Comparison of ENCODE assay signal across 31 mouse cellular contexts in the genomic region with DNA sequence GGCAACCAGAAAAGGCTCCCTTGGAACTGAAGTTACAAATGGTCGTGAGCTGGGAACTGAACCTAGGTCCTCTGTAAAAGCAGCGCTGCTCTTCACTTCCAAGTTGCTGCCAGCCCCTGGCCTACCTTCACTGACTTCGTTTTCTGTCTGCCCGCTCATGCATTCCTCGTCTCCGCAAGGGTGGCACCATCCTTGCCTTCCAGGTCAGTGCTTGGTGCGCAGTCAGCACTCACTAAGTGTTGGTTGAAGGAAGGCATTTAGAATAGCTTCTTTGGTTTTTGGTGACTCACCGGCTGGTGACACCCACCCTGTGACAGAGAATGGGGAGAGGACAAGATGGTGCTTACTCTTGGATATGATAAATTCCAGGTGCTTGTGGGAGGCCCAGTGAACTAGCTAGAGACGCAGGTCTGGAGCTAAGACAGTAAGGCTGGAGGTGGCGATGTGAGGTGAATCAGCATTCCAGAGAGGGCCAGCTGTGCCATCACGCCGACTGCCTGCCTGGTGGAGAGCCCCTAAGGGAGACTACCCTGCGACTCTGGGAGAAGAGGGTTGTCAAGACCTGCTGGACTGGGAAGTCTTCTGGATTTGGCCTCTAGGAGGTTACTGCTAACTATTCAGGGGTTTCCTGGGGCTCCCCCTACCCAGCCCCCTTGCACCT. TPM values are rescaled to one million over a fixed set of nuclear protein-coding genes. Genes with fewer than 3 reads are reported as not detected.
DNase-seq lines count a peak whose midpoint lies in the region; ATAC-seq and TF ChIP-seq lines count a peak whose summit lies in the region.
"Had no signal": no experiment of that assay in that cellular context is flagged by ENCODE, and none has a peak within 500 bp of the region (broad histone marks: within the 10 kb centered on the region; RNA-seq: fewer than 3 reads in every experiment).

No protein-coding gene starts in this region.

- H3K4me2 ChIP-seq in stomach, postnatal 0 days (replicated peaks; ENCODE audit: low read depth): no peak overlapping the region
- H3K4me2 ChIP-seq: embryonic facial prominence, embryonic 12.5 days; forebrain, embryonic 15.5 days; heart, embryonic 15.5 days; kidney, embryonic 15.5 days; midbrain, embryonic 12.5 days; neural tube, embryonic 15.5 days had no signal

- H3K4me3 ChIP-seq in stomach, postnatal 0 days (ENCODE audit: low read depth, low read length): no peak overlapping the region
- H3K4me3 ChIP-seq: embryonic facial prominence, embryonic 12.5 days; forebrain, embryonic 15.5 days; heart, embryonic 15.5 days; kidney, embryonic 15.5 days; left cerebral cortex, adult 2 months; midbrain, embryonic 12.5 days; neural tube, embryonic 15.5 days had no signal

- H3K9me3 ChIP-seq in stomach, postnatal 0 days (ENCODE audit: control insufficient read depth, low read length): no peaks in the 10 kb centered on the region
- H3K9me3 ChIP-seq: embryonic facial prominence, embryonic 12.5 days; forebrain, embryonic 15.5 days; heart, embryonic 10.5 days; heart, embryonic 15.5 days; kidney, embryonic 15.5 days; midbrain, embryonic 12.5 days; neural tube, embryonic 15.5 days had no signal

- no peaks in the 10 kb centered on the region for H3K36me3 ChIP-seq in stomach, postnatal 0 days (ENCODE audit: control insufficient read depth, insufficient read depth, low read length)
- H3K36me3 ChIP-seq: forebrain, embryonic 15.5 days; heart, embryonic 15.5 days; neural tube, embryonic 15.5 days had no signal

- no peak for ATAC-seq in stomach, postnatal 0 days (ENCODE audit: low FRiP score, low TSS enrichment)
- ATAC-seq: forebrain, embryonic 15.5 days; hindbrain, embryonic 16.5 days had no signal

- H3K4me1 ChIP-seq in stomach, postnatal 0 days (replicated peaks; ENCODE audit: control insufficient read depth, insufficient read depth): peaks cover 4% of the 10 kb centered on the region; the same call in 1 of the 2 replicates

- TF ChIP-seq CTCF in stomach, postnatal 0 days (IDR thresholded peaks at IDR 0.05; ENCODE audit: low read depth): no peak

- H3K27me3 ChIP-seq in stomach, postnatal 0 days (ENCODE audit: control insufficient read depth, insufficient read depth, low read length): no peaks in the 10 kb centered on the region
- H3K27me3 ChIP-seq: CH12.LX; embryonic facial prominence, embryonic 12.5 days; forebrain, embryonic 15.5 days; heart, embryonic 15.5 days; kidney, embryonic 15.5 days; midbrain, embryonic 12.5 days; neural tube, embryonic 15.5 days had no signal

- peak; percentile 4 for DNase-seq in adrenal gland, postnatal 14 days
- DNase-seq in adrenal gland, postnatal 36 days: no peak
- peak; percentile 26 to 59 for DNase-seq in left cerebral cortex, adult 18-20 months (ENCODE audit: low spot score in 2 of 2)
- no peak for DNase-seq in left cerebral cortex, adult 11 months (ENCODE audit: low spot score)
- peak; percentile 63 for DNase-seq in right cerebral cortex, adult 18-20 months
- DNase-seq in right cerebral cortex, postnatal 14 days: no peak
- DNase-seq in stomach, postnatal 0 days (ENCODE audit: low spot score): no peak
- no peak for DNase-seq in urinary bladder, adult 2 months (ENCODE audit: low spot score)
- DNase-seq: adrenal gland, adult 8-10 months; embryo, embryonic 11 days; gastrocnemius, postnatal 10 days; kidney, adult 18-20 months; kidney, postnatal 25 days; left cerebral cortex, postnatal 4 days; liver; lung, adult 2 months; lung, postnatal 14 days; spleen, adult 18-20 months; thymus, adult 2 months; thymus, postnatal 36 days had no signal

- H3K9ac ChIP-seq in stomach, postnatal 0 days (ENCODE audit: low read length): no peak overlapping the region
- H3K9ac ChIP-seq: embryonic facial prominence, embryonic 12.5 days; forebrain, embryonic 15.5 days; heart, embryonic 15.5 days; kidney, embryonic 15.5 days; liver, embryonic 14.5 days; midbrain, embryonic 12.5 days had no signal

- TF ChIP-seq EP300 in stomach, postnatal 0 days (optimal IDR thresholded peaks at IDR 0.05): no peak

- peak overlapping the region; percentile 40; the same call in 1 of the 2 replicates for H3K27ac ChIP-seq in stomach, postnatal 0 days (replicated peaks)
- H3K27ac ChIP-seq: embryonic facial prominence, embryonic 12.5 days; forebrain, embryonic 15.5 days; heart, embryonic 15.5 days; kidney, embryonic 15.5 days; left cerebral cortex, adult 2 months; liver, embryonic 14.5 days; midbrain, embryonic 12.5 days; neural tube, embryonic 15.5 days had no signal

- WGBS in stomach, postnatal 0 days: 89% methylated on average over 13 of the region's 13 CpGs

RNA-seq across cellular contexts. Expression of gene Klc1, which starts 4.1 kb away (rescaled TPM):
- total RNA-seq in adrenal gland, postnatal 14 days (2021): 99.9 and 115 TPM in 2 replicates
- 100 to 1,000 TPM in 1 of 2 experiments, 10 to 100 TPM in 1; 94.0 to 130 TPM for total RNA-seq in adrenal gland, postnatal 36 days (2021)
- 100 to 1,000 TPM; 794 to 814 TPM for total RNA-seq in left cerebral cortex, adult 18-20 months (2021)
- 55.7 and 56.7 TPM in 2 replicates for polyA plus RNA-seq in stomach, postnatal 0 days (2015; fragmentation: Nextera tagmentation; extraction: Ambion mirVana)
- polyA plus RNA-seq in urinary bladder, adult 2 months (2012; rRNA removed): 96.5 and 122 TPM in 2 replicates

RNA-seq across cellular contexts. Expression of gene Apopt1, which starts 49.7 kb away (rescaled TPM):
- 72.5 and 73.3 TPM in 2 replicates for total RNA-seq in adrenal gland, postnatal 14 days (2021)
- total RNA-seq in adrenal gland, postnatal 36 days (2021): 10 to 100 TPM; 58.8 to 76.2 TPM
- 10 to 100 TPM; 36.6 to 39.1 TPM for total RNA-seq in left cerebral cortex, adult 18-20 months (2021)
- 41.8 and 42.8 TPM in 2 replicates for polyA plus RNA-seq in stomach, postnatal 0 days (2015; fragmentation: Nextera tagmentation; extraction: Ambion mirVana)
- polyA plus RNA-seq in urinary bladder, adult 2 months (2012; rRNA removed): 47.1 and 50.6 TPM in 2 replicates

RNA-seq across cellular contexts. Expression of gene Bag5, which starts 49.7 kb away (rescaled TPM):
- total RNA-seq in adrenal gland, postnatal 14 days (2021): 32.5 and 34.6 TPM in 2 replicates
- 10 to 100 TPM; 37.2 to 39.8 TPM for total RNA-seq in adrenal gland, postnatal 36 days (2021)
- 10 to 100 TPM; 61.7 to 62.1 TPM for total RNA-seq in left cerebral cortex, adult 18-20 months (2021)
- polyA plus RNA-seq in stomach, postnatal 0 days (2015; fragmentation: Nextera tagmentation; extraction: Ambion mirVana): 34.9 and 36.9 TPM in 2 replicates
- polyA plus RNA-seq in urinary bladder, adult 2 months (2012; rRNA removed): 30.4 and 32.8 TPM in 2 replicates

RNA-seq across cellular contexts. Expression of gene Xrcc3, which starts 50.9 kb away (rescaled TPM):
- 18.6 and 20.8 TPM in 2 replicates for total RNA-seq in adrenal gland, postnatal 14 days (2021)
- 10 to 100 TPM; 14.9 to 18.6 TPM for total RNA-seq in adrenal gland, postnatal 36 days (2021)
- total RNA-seq in left cerebral cortex, adult 18-20 months (2021): 1 to 10 TPM; 3.6 to 4.9 TPM
- 1.8 and 3.2 TPM in 2 replicates for polyA plus RNA-seq in stomach, postnatal 0 days (2015; fragmentation: Nextera tagmentation; extraction: Ambion mirVana)
- polyA plus RNA-seq in urinary bladder, adult 2 months (2012; rRNA removed): 3.3 and 3.5 TPM in 2 replicates

RNA-seq across cellular contexts. Expression of gene Zfyve21, which starts 51.2 kb away (rescaled TPM):
- total RNA-seq in adrenal gland, postnatal 14 days (2021): 91.0 and 96.9 TPM in 2 replicates
- 100 to 1,000 TPM in 1 of 2 experiments, 10 to 100 TPM in 1; 96.9 to 101 TPM for total RNA-seq in adrenal gland, postnatal 36 days (2021)
- total RNA-seq in left cerebral cortex, adult 18-20 months (2021): 10 to 100 TPM; 20.7 to 21.1 TPM
- polyA plus RNA-seq in stomach, postnatal 0 days (2015; fragmentation: Nextera tagmentation; extraction: Ambion mirVana): 72.0 and 72.4 TPM in 2 replicates
- polyA plus RNA-seq in urinary bladder, adult 2 months (2012; rRNA removed): 77.0 and 87.5 TPM in 2 replicates

Comparison
In these comparisons a context has a peak if more than half of its experiments do, and no peak if none do; other contexts are left out.
1. DNase-seq: peak in adrenal gland, postnatal 14 days (single experiment), left cerebral cortex, adult 18-20 months (2 of 2) and right cerebral cortex, adult 18-20 months (single experiment); none in adrenal gland, postnatal 36 days (0 of 2), left cerebral cortex, adult 11 months (single experiment), right cerebral cortex, postnatal 14 days (single experiment), stomach, postnatal 0 days (single experiment) and urinary bladder, adult 2 months (single experiment).